Mouse (Mus musculus) myocyte (in vitro differentiated cells): ENCODE data around the gene Frmd4a. TPM values are rescaled to one million over a fixed set of nuclear protein-coding genes. Genes with fewer than 3 reads are reported as not detected.

Experiments used
- H3K27me3 ChIP-seq: one replicate; pipeline ENCODE4 v1.6.1; 2011; ENCODE audit not compliant: control insufficient read depth, insufficient read depth, insufficient read length
- H3K36me3 ChIP-seq: one replicate; pipeline ENCODE4 v1.6.1; 2011; ENCODE audit not compliant: control insufficient read depth, insufficient read depth
- H3K4me2 ChIP-seq: one replicate; pipeline ENCODE4 v1.6.1; 2011; ENCODE audit warnings: low read depth, control low read depth
- H3K4me3 ChIP-seq: one replicate; pipeline ENCODE4 v1.5.1; 2011; ENCODE audit warnings: mild to moderate bottlenecking, control low read depth, moderate library complexity
- H3K79me2 ChIP-seq: one replicate; pipeline ENCODE4 v1.6.1; 2011; ENCODE audit not compliant: control insufficient read depth, insufficient read depth
- H3ac ChIP-seq: one replicate; pipeline ENCODE4 v1.6.1; 2011; ENCODE audit not compliant: control insufficient read depth, insufficient read length
- CEBPB ChIP-seq: IDR thresholded peaks from 2 replicates; pipeline ENCODE4 v1.6.1; 2011; ENCODE audit warnings: mild to moderate bottlenecking, moderate library complexity; ENCODE audit not compliant: poor library complexity, insufficient read depth, severe bottlenecking
- E2F4 ChIP-seq: IDR thresholded peaks from one replicate; pipeline ENCODE4 v1.6.1; 2011; ENCODE audit warnings: mild to moderate bottlenecking, control low read depth, moderate library complexity; ENCODE audit not compliant: insufficient read depth
- MYOD1 ChIP-seq, 3 experiments: IDR thresholded peaks; one replicate each; pipeline ENCODE4 v1.6.1; 2011; ENCODE audit warnings: control low read depth in 2 of 3, low read depth in 2 of 3, mild to moderate bottlenecking in 2 of 3, moderate library complexity in 1 of 3; ENCODE audit not compliant: insufficient read length in 2 of 3, control insufficient read depth in 1 of 3
- MYOG ChIP-seq, 3 experiments: IDR thresholded peaks; one replicate each; pipeline ENCODE4 v1.6.1; 2011; ENCODE audit warnings: control low read depth in 2 of 3, low read depth in 2 of 3, mild to moderate bottlenecking in 2 of 3; ENCODE audit not compliant: insufficient read length in 2 of 3, control insufficient read depth in 1 of 3, insufficient read depth in 1 of 3
- POLR2A ChIP-seq: IDR thresholded peaks from one replicate; pipeline ENCODE4 v1.6.1; 2011; ENCODE audit warnings: low read depth, mild to moderate bottlenecking, control low read depth, moderate library complexity; ENCODE audit not compliant: insufficient read length
- POLR2AphosphoS2 ChIP-seq: IDR thresholded peaks from one replicate; pipeline ENCODE4 v1.6.1; 2011; ENCODE audit warnings: low read depth, control low read depth; ENCODE audit not compliant: insufficient read length
- REST ChIP-seq: IDR thresholded peaks from one replicate; pipeline ENCODE4 v1.6.1; 2011; ENCODE audit warnings: mild to moderate bottlenecking, control low read depth, moderate library complexity; ENCODE audit not compliant: insufficient read depth, insufficient read length
- SRF ChIP-seq: IDR thresholded peaks from one replicate; pipeline ENCODE4 v1.6.1; 2011; ENCODE audit warnings: low read depth; ENCODE audit not compliant: control insufficient read depth, insufficient read length
- TCF12 ChIP-seq: IDR thresholded peaks from one replicate; pipeline ENCODE4 v1.6.1; 2011; ENCODE audit warnings: mild to moderate bottlenecking, control low read depth; ENCODE audit not compliant: poor library complexity, insufficient read depth, severe bottlenecking
- USF1 ChIP-seq: IDR thresholded peaks from one replicate; pipeline ENCODE4 v1.6.1; 2011; ENCODE audit warnings: low read depth, mild to moderate bottlenecking, control low read depth, moderate library complexity
- polyA plus RNA-seq: library from polyadenylated mRNA; unstranded; fragments of >200 nt; fragmentation: generic; extraction: Trizol; gene quantifications from one replicate; pipeline ENCODE4 v1.2.1, GENCODE M21; 2012; ENCODE audit warnings: missing spikeins

The Frmd4a gene
- polyA plus RNA-seq, 1 experiment: 24.7 TPM

GRCm38 (mm10) chr2:4499916-4500315, 482.4 kb downstream of the Frmd4a start:
- Histone ChIP-seq H3K79me2 (peaks cover 5% of the 10 kb centered on the region), H3K27me3 (no peaks in the 10 kb centered on the region), H3K4me2 (no peak overlapping the region), H3K36me3 (peaks cover 42% of the 10 kb centered on the region), H3ac (no peak overlapping the region), H3K4me3 (no peak overlapping the region)
- peak; percentile 14 for TF ChIP-seq POLR2AphosphoS2
- TF ChIP-seq POLR2A: no peak
- TF ChIP-seq SRF: no peak
- no peak for TF ChIP-seq TCF12
- no peak for TF ChIP-seq REST

DNA sequence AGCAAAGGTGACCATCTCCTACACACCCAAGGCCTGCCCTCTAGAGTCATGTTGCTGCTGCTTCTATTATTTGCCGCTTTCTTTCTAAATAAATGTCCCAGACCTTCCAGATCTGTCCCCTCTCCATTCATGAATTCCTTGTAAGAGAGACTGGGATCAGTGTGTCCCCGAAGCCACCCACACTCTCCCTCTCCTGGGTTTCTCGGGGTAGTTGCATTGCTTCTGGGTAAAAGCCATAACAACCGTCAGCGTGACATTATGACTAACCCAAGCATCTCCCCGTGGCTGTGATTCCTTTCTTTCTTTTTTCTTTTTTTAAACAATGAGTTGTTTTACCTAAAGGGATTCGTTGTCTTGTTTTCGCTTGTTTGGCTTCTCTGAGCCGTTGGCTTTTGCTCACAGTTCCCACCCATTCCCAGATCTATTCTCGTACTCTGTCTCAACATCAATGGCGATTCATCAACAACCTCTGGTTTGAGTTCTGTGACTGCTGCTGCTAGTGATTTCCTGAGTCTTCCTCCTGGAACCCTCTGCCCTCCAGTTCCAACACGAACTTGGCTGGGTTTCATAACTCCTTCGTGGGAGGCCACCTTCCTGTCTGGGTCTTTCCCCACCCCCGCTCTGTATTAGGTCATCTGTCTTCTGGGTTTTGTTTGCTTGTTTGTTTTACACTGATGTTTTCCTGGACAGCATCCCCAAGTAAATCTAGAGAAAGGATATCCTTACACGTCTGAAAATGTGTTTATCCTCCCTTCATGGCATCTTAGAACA, 483.9 kb downstream of the Frmd4a start:
- Histone ChIP-seq H3K79me2 (peaks cover 5% of the 10 kb centered on the region), H3K4me2 (no peak overlapping the region), H3ac (no peak overlapping the region), H3K4me3 (no peak overlapping the region), H3K36me3 (peaks cover 47% of the 10 kb centered on the region), H3K27me3 (no peaks in the 10 kb centered on the region)
- TF ChIP-seq MYOG (IDR thresholded peaks at IDR 0.05; ENCODE audit: control insufficient read depth in 1 of 3, insufficient read depth in 1 of 3, insufficient read length in 2 of 3, low read depth in 2 of 3) (no peak), MYOD1 (IDR thresholded peaks at IDR 0.05; ENCODE audit: control insufficient read depth in 1 of 3, insufficient read length in 2 of 3, low read depth in 2 of 3) (no peak), USF1 (no peak), CEBPB (no peak)

- no peak overlapping the region for H3ac ChIP-seq
- H3K79me2 ChIP-seq: peaks cover 5% of the 10 kb centered on the region
- peak overlapping the region; percentile 16 for H3K4me2 ChIP-seq
- peaks cover 31% of the 10 kb centered on the region for H3K36me3 ChIP-seq
- no peak for TF ChIP-seq REST
- peak in 2 of 3 experiments; percentile 56 to 69 for TF ChIP-seq MYOG (IDR thresholded peaks at IDR 0.05; ENCODE audit: control insufficient read depth in 1 of 3, insufficient read depth in 1 of 3, insufficient read length in 2 of 3, low read depth in 2 of 3)
- TF ChIP-seq MYOD1 (IDR thresholded peaks at IDR 0.05; ENCODE audit: control insufficient read depth in 1 of 3, insufficient read length in 2 of 3, low read depth in 2 of 3): peak in 2 of 3 experiments; percentile 19 to 49
- H3K4me3 ChIP-seq: no peak overlapping the region
- no peaks in the 10 kb centered on the region for H3K27me3 ChIP-seq
These were observed 486.9 kb downstream of the Frmd4a start for GRCm38 (mm10) chr2:4504413-4504812.

DNA sequence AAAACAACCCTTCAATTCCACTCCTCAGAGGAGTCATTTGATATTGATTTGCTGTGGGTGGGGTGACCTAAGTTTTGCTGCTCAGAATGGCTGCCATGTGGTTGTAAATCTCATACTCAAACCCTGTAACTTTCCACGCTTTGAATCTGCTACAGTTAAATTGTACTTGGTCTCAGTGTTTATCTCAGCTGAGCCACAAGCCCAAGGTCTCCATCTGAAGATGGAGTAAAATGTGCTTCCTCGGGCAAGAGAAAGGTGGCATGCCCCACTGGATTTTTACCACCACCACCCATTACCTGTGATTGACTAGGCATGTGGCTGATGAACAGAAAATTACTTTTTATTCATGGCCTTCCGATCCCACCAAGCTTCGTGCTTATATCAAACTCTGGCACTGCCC, 488.2 kb downstream of the Frmd4a start:
- no peak overlapping the region for H3K4me2 ChIP-seq
- no peak overlapping the region for H3K4me3 ChIP-seq
- no peaks in the 10 kb centered on the region for H3K27me3 ChIP-seq
- no peaks in the 10 kb centered on the region for H3K79me2 ChIP-seq
- H3ac ChIP-seq: no peak overlapping the region
- TF ChIP-seq E2F4: no peak
- TF ChIP-seq SRF: no peak
- peaks cover 30% of the 10 kb centered on the region for H3K36me3 ChIP-seq

- peaks cover 7% of the 10 kb centered on the region for H3K79me2 ChIP-seq
- no peak for TF ChIP-seq MYOG (IDR thresholded peaks at IDR 0.05; ENCODE audit: control insufficient read depth in 1 of 3, insufficient read depth in 1 of 3, insufficient read length in 2 of 3, low read depth in 2 of 3)
- H3K36me3 ChIP-seq: peaks cover 20% of the 10 kb centered on the region
- no peak overlapping the region for H3ac ChIP-seq
- H3K27me3 ChIP-seq: no peaks in the 10 kb centered on the region
- H3K4me2 ChIP-seq: no peak overlapping the region
- H3K4me3 ChIP-seq: no peak overlapping the region
These were observed 489.1 kb downstream of the Frmd4a start for GRCm38 (mm10) chr2:4506659-4507058.

DNA sequence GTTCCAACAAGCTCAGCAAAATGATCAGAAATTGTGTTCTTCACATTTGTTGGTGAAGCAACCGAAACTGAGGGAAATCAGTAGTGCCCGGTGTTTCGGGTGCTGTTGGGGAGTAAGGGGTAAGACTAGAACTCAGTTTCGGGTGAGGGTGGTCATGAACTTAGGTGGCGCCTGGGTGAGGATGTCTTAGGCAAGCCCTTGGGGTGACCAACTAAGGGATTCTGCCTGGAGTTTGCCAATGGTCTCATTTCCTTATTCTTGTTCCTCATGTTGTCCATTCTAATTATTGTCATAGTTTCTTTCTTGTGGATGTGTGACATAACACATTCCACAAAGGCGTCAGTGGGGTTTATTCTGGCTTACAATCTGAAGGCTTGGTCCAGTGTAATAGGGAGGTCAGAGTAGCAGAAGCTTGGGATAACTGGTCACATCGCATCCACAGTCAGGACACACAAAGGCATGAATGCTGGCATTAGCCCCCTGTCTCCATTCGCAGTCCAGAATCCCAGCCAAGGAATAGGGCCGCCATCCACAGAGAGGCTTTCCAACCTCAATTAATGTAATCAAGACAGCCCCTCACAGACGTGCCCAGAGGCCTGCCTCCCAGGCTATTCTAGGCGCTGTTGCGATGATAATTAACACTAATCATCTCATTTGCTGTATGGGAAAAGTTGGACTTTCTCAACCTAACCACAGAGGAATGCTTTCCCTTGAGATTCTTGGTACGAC, 490.5 kb downstream of the Frmd4a start:
- peaks cover 7% of the 10 kb centered on the region for H3K79me2 ChIP-seq
- TF ChIP-seq MYOD1 (IDR thresholded peaks at IDR 0.05; ENCODE audit: control insufficient read depth in 1 of 3, insufficient read length in 2 of 3, low read depth in 2 of 3): no peak

More for the DNA sequence above, 490.5 kb downstream of the Frmd4a start:
- Histone ChIP-seq H3K4me3 (no peak overlapping the region), H3K27me3 (no peaks in the 10 kb centered on the region), H3K36me3 (peaks cover 17% of the 10 kb centered on the region), H3K4me2 (no peak overlapping the region), H3ac (no peak overlapping the region)
